11 mouse cellular contexts compared by ENCODE assay signal in genomic region chr7:73183761-73184160, GRCm38 (mm10).
DNase-seq lines count a peak whose midpoint lies in the region; ATAC-seq and TF ChIP-seq lines count a peak whose summit lies in the region.
"Had no signal": no experiment of that assay in that cellular context is flagged by ENCODE, and none has a peak within 500 bp of the region (broad histone marks: within the 10 kb centered on the region; RNA-seq: fewer than 3 reads in every experiment).

No protein-coding gene starts in this region.

- DNase-seq in layer of hippocampus, adult 2 months (ENCODE audit: low spot score in 2 of 2), result no peak
- DNase-seq in layer of hippocampus, postnatal 36 days, result no peak
- DNase-seq in gastrocnemius, postnatal 4 days (ENCODE audit: low spot score in 2 of 2), result peak; percentile 38 to 49
- DNase-seq in thymus, postnatal 14 days, result no peak
- DNase-seq in limb, embryonic 10.5 days (ENCODE audit: low spot score), result no peak
- DNase-seq in left cerebral cortex, adult 9 months (ENCODE audit: low spot score in 2 of 2), result no peak
- DNase-seq: kidney, adult 8-10 months; liver, embryonic 13.5 days had no signal

- H3K27ac ChIP-seq in layer of hippocampus, adult 2 months, result peak overlapping the region; percentile 85
- peak overlapping the region; percentile 17; the same call in 1 of the 2 replicates for H3K27ac ChIP-seq in cortical plate, adult 2 months (ENCODE audit: insufficient read depth, low read length)
- peak overlapping the region; percentile 78 for H3K27ac ChIP-seq in midbrain, embryonic 15.5 days
- no peak overlapping the region for H3K27ac ChIP-seq in limb, embryonic 10.5 days
- H3K27ac ChIP-seq: liver, embryonic 13.5 days had no signal

- no peaks in the 10 kb centered on the region for H3K27me3 ChIP-seq in midbrain, embryonic 15.5 days (replicated peaks)
- no peaks in the 10 kb centered on the region for H3K27me3 ChIP-seq in limb, embryonic 10.5 days (ENCODE audit: low read depth, poor library complexity, severe bottlenecking)
- H3K27me3 ChIP-seq: liver, embryonic 13.5 days had no signal

- whole genome bisulfite sequencing in midbrain, embryonic 15.5 days, result 54% methylated on average over 8 of the region's 8 CpGs
- WGBS in limb, embryonic 10.5 days, result 94% methylated on average over 8 of the region's 8 CpGs

- no peak overlapping the region for H3K9ac ChIP-seq in midbrain, embryonic 15.5 days
- H3K9ac ChIP-seq: liver, embryonic 13.5 days had no signal

- ATAC-seq in midbrain, embryonic 15.5 days (replicated peaks), result no peak

- H3K4me1 ChIP-seq in cortical plate, adult 2 months (ENCODE audit: control insufficient read depth, insufficient read depth, low read length), result peaks cover 3% of the 10 kb centered on the region
- peaks cover 16% of the 10 kb centered on the region for H3K4me1 ChIP-seq in midbrain, embryonic 15.5 days
- 0 out of 2 replicates have a peak, but pooled peaks cover 3% of the 10 kb centered on the region for H3K4me1 ChIP-seq in limb, embryonic 10.5 days
- H3K4me1 ChIP-seq: liver, embryonic 13.5 days had no signal

- H3K4me2 ChIP-seq in midbrain, embryonic 15.5 days, result no peak overlapping the region
- H3K4me2 ChIP-seq: liver, embryonic 13.5 days had no signal

- no peak for TF ChIP-seq CTCF in layer of hippocampus, adult 2 months (conservative IDR thresholded peaks at IDR 0.05)
- TF ChIP-seq CTCF in cortical plate, adult 2 months (IDR thresholded peaks at IDR 0.05; ENCODE audit: extremely low read depth, insufficient read depth, low read length), result no peak

- no peaks in the 10 kb centered on the region for H3K36me3 ChIP-seq in midbrain, embryonic 15.5 days (replicated peaks)
- no peaks in the 10 kb centered on the region for H3K36me3 ChIP-seq in limb, embryonic 10.5 days
- H3K36me3 ChIP-seq: liver, embryonic 13.5 days had no signal

- TF ChIP-seq POLR2A in cortical plate, adult 2 months (IDR thresholded peaks at IDR 0.05; ENCODE audit: extremely low read depth, insufficient read depth, low read length), result no peak

- H3K9me3 ChIP-seq in midbrain, embryonic 15.5 days, result no peaks in the 10 kb centered on the region
- H3K9me3 ChIP-seq in limb, embryonic 10.5 days (replicated peaks), result no peaks in the 10 kb centered on the region; the same call in 1 of the 2 replicates

- no peak overlapping the region for H3K4me3 ChIP-seq in layer of hippocampus, adult 2 months
- no peak overlapping the region for H3K4me3 ChIP-seq in cortical plate, adult 2 months (ENCODE audit: insufficient read depth, low read length)
- no peak overlapping the region for H3K4me3 ChIP-seq in midbrain, embryonic 15.5 days
- no peak overlapping the region for H3K4me3 ChIP-seq in limb, embryonic 10.5 days
- H3K4me3 ChIP-seq: erythroblast, embryonic 14.5 days; liver, embryonic 13.5 days had no signal

Comparison
In these comparisons a context has a peak if more than half of its experiments do, and no peak if none do; other contexts are left out.
1. DNase-seq: peak in gastrocnemius, postnatal 4 days (2 of 2); none in layer of hippocampus, adult 2 months (0 of 2), layer of hippocampus, postnatal 36 days (0 of 2), thymus, postnatal 14 days (single experiment), limb, embryonic 10.5 days (single experiment) and left cerebral cortex, adult 9 months (0 of 2).